Mouse (Mus musculus) intestine, embryonic 14.5 days (tissue): Measurements from ENCODE around the gene Trim46. TPM values are rescaled to one million over a fixed set of nuclear protein-coding genes. Genes with fewer than 3 reads are reported as not detected.

Source experiments
- ATAC-seq: fragments of 200-750 bp; cut with Nextera tagmentation; replicated peaks from 2 replicates; pipeline ENCODE4 v1.8.0; 2017; ENCODE audit warnings: low read depth, moderate number of reproducible peaks, moderate TSS enrichment, moderate library complexity; ENCODE audit not compliant: low FRiP score, low TSS enrichment
- DNase-seq: peaks from one replicate; pipeline ENCODE4 v3.0.0-alpha.2; 2018; ENCODE audit warnings: low spot score
- H3K27ac ChIP-seq: fragments of 300-500 bp; sonication (generic); 2 replicates; pipeline ENCODE4 v1.5.1; 2014; ENCODE audit warnings: low read depth, mild to moderate bottlenecking, control low read depth
- H3K27me3 ChIP-seq: fragments of 300-500 bp; sonication (generic); replicated peaks from 2 replicates; pipeline ENCODE4 v1.6.1; 2014; ENCODE audit warnings: low read length, control low read depth; ENCODE audit not compliant: control insufficient read depth, insufficient read depth
- H3K36me3 ChIP-seq: fragments of 300-500 bp; sonication (generic); 2 replicates; pipeline ENCODE4 v1.6.1; 2014; ENCODE audit warnings: low read length, control low read depth; ENCODE audit not compliant: control insufficient read depth, insufficient read depth
- H3K4me1 ChIP-seq: fragments of 300-500 bp; sonication (generic); replicated peaks from 2 replicates; pipeline ENCODE4 v1.6.1; 2014; ENCODE audit warnings: low read length, control low read depth, mixed read lengths; ENCODE audit not compliant: control insufficient read depth, insufficient read depth
- H3K4me2 ChIP-seq: fragments of 300-500 bp; sonication (generic); 2 replicates; pipeline ENCODE4 v1.6.1; 2014; ENCODE audit warnings: low read length
- H3K4me3 ChIP-seq: fragments of 300-500 bp; sonication (generic); 2 replicates; pipeline ENCODE4 v1.5.1; 2014; ENCODE audit warnings: low read depth, low read length, control low read depth, mixed read lengths
- H3K9ac ChIP-seq: fragments of 300-500 bp; sonication (generic); 2 replicates; pipeline ENCODE4 v1.6.1; 2014; ENCODE audit warnings: mild to moderate bottlenecking, low read length
- H3K9me3 ChIP-seq: fragments of 300-500 bp; sonication (generic); 2 replicates; pipeline ENCODE4 v1.6.1; 2016; ENCODE audit warnings: low read length, control low read depth; ENCODE audit not compliant: control insufficient read depth
- WGBS: fragments of 180-500 bp; shearing (Covaris S2); extraction: QIAGEN DNeasy Blood & Tissue Kit; methylation state at CpG from one replicate; pipeline ENCODE4 v1.1.7; 2014; 5-methylcytosine and 5-hydroxymethylcytosine counted together
- polyA plus RNA-seq: library from polyadenylated mRNA; unstranded; fragments of >200 nt; fragmentation: Nextera tagmentation; extraction: Ambion mirVana; gene quantifications from 2 replicates; pipeline ENCODE4 v1.2.1, GENCODE M21; 2014

Gene Trim46
- polyA plus RNA-seq, 1 experiment from 2014 or later = 3.5 TPM

- peaks cover 9% of the 10 kb centered on the region for H3K4me1 ChIP-seq
- H3K27me3 ChIP-seq = no peaks in the 10 kb centered on the region
- 84% methylated on average over 6 of the region's 6 CpGs for WGBS
- H3K27ac ChIP-seq = no peak overlapping the region
- DNase-seq = no peak
- H3K4me2 ChIP-seq = no peak overlapping the region
- H3K9ac ChIP-seq = no peak overlapping the region
- no peak for ATAC-seq
- no peak overlapping the region for H3K4me3 ChIP-seq
- peaks cover 67% of the 10 kb centered on the region for H3K36me3 ChIP-seq
- no peaks in the 10 kb centered on the region for H3K9me3 ChIP-seq
Observed at GRCm38 (mm10) chr3:89208736-89209135, 37.4 kb downstream of the Trim46 start.

GRCm38 (mm10) chr3:89208075-89208657 lies 37.9 kb downstream of the Trim46 start:
- Histone ChIP-seq H3K4me1 (peaks cover 11% of the 10 kb centered on the region), H3K4me3 (no peak overlapping the region), H3K27me3 (no peaks in the 10 kb centered on the region), H3K9me3 (no peaks in the 10 kb centered on the region), H3K9ac (no peak overlapping the region), H3K4me2 (no peak overlapping the region), H3K36me3 (peaks cover 67% of the 10 kb centered on the region), H3K27ac (no peak overlapping the region)
- ATAC-seq (no peak), DNase-seq (no peak)
- WGBS = 93% methylated on average over 13 of the region's 13 CpGs

- no peak overlapping the region for H3K4me3 ChIP-seq
- 87% methylated on average over 2 of the region's 2 CpGs for WGBS
- H3K4me1 ChIP-seq = peaks cover 4% of the 10 kb centered on the region
- H3K4me2 ChIP-seq = no peak overlapping the region
- DNase-seq = no peak
- H3K27ac ChIP-seq = no peak overlapping the region
- peaks cover 67% of the 10 kb centered on the region for H3K36me3 ChIP-seq
- no peaks in the 10 kb centered on the region for H3K27me3 ChIP-seq
- H3K9ac ChIP-seq = no peak overlapping the region
- ATAC-seq = no peak
- H3K9me3 ChIP-seq = no peaks in the 10 kb centered on the region
Observed at GRCm38 (mm10) chr3:89206695-89207094, 39.4 kb downstream of the Trim46 start.

GRCm38 (mm10) chr3:89206079-89206478 lies 40.0 kb downstream of the Trim46 start:
- ATAC-seq (no peak), DNase-seq (no peak)
- WGBS = 95% methylated on average over 7 of the region's 7 CpGs
- no peak overlapping the region for H3K9ac ChIP-seq
- H3K4me2 ChIP-seq = no peak overlapping the region
- no peaks in the 10 kb centered on the region for H3K27me3 ChIP-seq
- no peak overlapping the region for H3K27ac ChIP-seq
- H3K36me3 ChIP-seq = peaks cover 67% of the 10 kb centered on the region
- no peak overlapping the region for H3K4me3 ChIP-seq
- H3K4me1 ChIP-seq = peaks cover 4% of the 10 kb centered on the region
- no peaks in the 10 kb centered on the region for H3K9me3 ChIP-seq

GRCm38 (mm10) chr3:89203142-89203514 lies 43.0 kb downstream of the Trim46 start:
- H3K4me1 ChIP-seq = peaks cover 4% of the 10 kb centered on the region
- no peaks in the 10 kb centered on the region for H3K27me3 ChIP-seq
- H3K4me3 ChIP-seq = peak overlapping the region; percentile 67
- peaks cover 38% of the 10 kb centered on the region for H3K36me3 ChIP-seq
- H3K27ac ChIP-seq = no peak overlapping the region
- H3K9ac ChIP-seq = peak overlapping the region; percentile 49
- no peaks in the 10 kb centered on the region for H3K9me3 ChIP-seq
- peak overlapping the region; percentile 68 for H3K4me2 ChIP-seq
- no peak for DNase-seq
- WGBS = 31% methylated on average over 5 of the region's 5 CpGs
- peak; percentile 14; the same call in 1 of the 2 replicates for ATAC-seq

GRCm38 (mm10) chr3:89202253-89203141 lies 43.6 kb downstream of the Trim46 start, which contains the start of gene Gba:
Gene Gba, plus strand, starts transcription at chr3:89202928.
- peak; percentile 92 for ATAC-seq
- Histone ChIP-seq H3K4me1 (peaks cover 4% of the 10 kb centered on the region), H3K4me3 (peak within 1 kb of the TSS; percentile 67), H3K9me3 (no peaks in the 10 kb centered on the region), H3K36me3 (peaks cover 32% of the 10 kb centered on the region), H3K27me3 (no peaks in the 10 kb centered on the region), H3K27ac (no peak within 1 kb of the TSS), H3K9ac (peak within 1 kb of the TSS; percentile 49), H3K4me2 (peak within 1 kb of the TSS; percentile 68)
- peak; percentile 92 for DNase-seq
- 23% methylated on average over 13 of the region's 13 CpGs for WGBS

- ATAC-seq = no peak
- WGBS = 73% methylated on average over 3 of the region's 3 CpGs
Observed at GRCm38 (mm10) chr3:89199839-89200238, 46.3 kb downstream of the Trim46 start.

GRCm38 (mm10) chr3:89195979-89196877 lies 49.9 kb downstream of the Trim46 start:
- Histone ChIP-seq H3K4me3 (peak overlapping the region; percentile 42), H3K27ac (peak overlapping the region; percentile 85), H3K36me3 (no peaks in the 10 kb centered on the region), H3K9me3 (no peaks in the 10 kb centered on the region), H3K9ac (peak overlapping the region; percentile 63), H3K4me1 (peaks cover 6% of the 10 kb centered on the region; the same call in 1 of the 2 replicates), H3K27me3 (no peaks in the 10 kb centered on the region), H3K4me2 (peak overlapping the region; percentile 69)
- DNase-seq (peak; percentile 92), ATAC-seq (peak; percentile 98)
- WGBS = 8% methylated on average over 33 of the region's 33 CpGs

More at GRCm38 (mm10) chr3:89199839-89200238, 46.3 kb downstream of the Trim46 start:
- H3K4me1 ChIP-seq = peaks cover 10% of the 10 kb centered on the region
- H3K9me3 ChIP-seq = no peaks in the 10 kb centered on the region
- H3K4me3 ChIP-seq = no peak overlapping the region
- no peak for DNase-seq
- H3K4me2 ChIP-seq = no peak overlapping the region
- peaks cover 7% of the 10 kb centered on the region; the same call in 1 of the 2 replicates for H3K36me3 ChIP-seq
- H3K9ac ChIP-seq = no peak overlapping the region
- no peak overlapping the region for H3K27ac ChIP-seq
- no peaks in the 10 kb centered on the region for H3K27me3 ChIP-seq
